Mouse (Mus musculus) 3134 (cell line): ENCODE measurements around the gene H2al2a.
"Not testable (repeated sequence)": the region's sequence is repeated elsewhere in the genome, so short reads cannot be mapped to it uniquely, and the experiment has no call there.

ENCODE experiments used
- DNase-seq: peaks from one replicate; pipeline ENCODE4 v3.0.0-alpha.2; 2011; ENCODE audit warnings: low spot score; ENCODE audit not compliant: insufficient read length; ENCODE audit errors: extremely low read depth

H2al2a gene

DNA sequence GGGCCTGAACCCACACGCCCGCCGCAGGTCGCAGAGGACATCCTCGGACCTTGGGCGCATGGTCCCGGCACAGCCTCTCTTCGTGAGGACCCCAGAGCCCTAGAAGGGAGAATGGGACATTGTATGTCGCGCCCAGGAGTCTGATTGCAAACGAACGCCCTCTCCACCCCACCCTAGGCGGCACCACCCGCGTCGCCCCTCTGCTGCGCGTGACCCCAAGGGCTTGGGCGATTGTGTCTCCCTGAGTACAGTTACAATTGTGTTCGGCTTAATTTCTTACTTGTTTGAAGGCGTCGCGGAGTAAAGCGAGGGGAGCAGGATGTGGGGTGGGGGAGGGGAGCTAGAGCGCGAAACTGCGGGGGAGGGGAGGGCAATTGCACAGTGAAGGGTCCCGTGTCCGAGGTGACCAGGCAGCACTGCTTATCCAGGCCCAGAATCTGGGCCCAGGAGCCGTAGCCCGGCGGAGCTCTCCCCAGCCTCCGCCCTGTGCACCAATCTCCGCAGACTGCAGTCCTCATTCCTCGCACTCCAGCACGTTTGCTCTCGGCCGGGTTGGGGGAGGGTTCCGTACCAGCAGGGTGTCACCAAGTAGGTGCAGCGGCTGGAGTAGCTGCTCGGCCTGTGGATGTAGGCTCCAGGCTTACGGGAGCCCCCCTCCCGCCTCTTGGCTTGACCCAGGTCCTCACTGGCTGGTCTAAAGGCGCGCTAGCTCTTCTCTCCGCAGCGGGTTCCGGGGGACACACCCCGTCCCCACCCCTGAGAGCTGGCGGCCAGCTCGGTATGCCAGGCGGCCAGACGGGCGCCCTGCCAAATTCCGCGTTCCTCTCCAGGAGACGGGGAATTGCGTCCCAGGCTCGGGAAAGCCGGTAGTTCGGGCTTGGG is 31.6 kb upstream of the H2al2a start:
- peak; percentile 96 for DNase-seq

DNA sequence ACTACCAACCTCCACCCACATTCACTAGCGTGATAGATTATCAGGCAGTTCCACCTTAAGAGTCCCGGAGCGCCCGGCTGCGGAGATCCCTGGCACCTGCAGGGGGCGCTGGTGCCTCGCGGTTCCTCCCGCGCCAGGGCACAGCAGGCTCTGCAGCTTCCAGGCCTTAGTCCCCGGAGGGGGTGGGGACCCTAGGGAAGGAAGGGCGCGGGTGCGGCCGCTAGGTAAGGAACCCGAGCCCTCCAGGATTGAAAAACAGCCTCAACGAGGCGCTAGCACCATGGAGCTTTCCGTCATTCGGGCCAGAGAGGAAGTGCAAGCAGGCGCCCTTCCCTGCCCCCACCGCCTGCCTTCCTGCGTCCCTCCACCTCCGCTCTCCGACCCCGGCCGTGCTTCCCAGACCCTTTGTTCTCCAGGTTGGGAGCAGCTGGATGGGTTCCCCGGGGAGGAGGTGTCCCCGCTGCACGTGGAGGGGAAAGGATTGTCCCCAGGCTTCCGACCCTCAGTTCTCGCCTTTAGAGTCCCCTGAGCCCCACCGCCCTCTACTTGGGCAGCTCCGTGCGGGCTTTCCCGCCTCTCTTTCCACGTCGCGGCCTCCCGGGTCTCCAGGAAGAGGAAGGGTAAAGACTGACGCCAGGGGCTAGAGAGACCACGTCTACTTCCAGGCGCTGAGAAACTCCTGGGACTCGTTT is 30.8 kb upstream of the H2al2a start:
- peak; percentile 94 for DNase-seq

DNA sequence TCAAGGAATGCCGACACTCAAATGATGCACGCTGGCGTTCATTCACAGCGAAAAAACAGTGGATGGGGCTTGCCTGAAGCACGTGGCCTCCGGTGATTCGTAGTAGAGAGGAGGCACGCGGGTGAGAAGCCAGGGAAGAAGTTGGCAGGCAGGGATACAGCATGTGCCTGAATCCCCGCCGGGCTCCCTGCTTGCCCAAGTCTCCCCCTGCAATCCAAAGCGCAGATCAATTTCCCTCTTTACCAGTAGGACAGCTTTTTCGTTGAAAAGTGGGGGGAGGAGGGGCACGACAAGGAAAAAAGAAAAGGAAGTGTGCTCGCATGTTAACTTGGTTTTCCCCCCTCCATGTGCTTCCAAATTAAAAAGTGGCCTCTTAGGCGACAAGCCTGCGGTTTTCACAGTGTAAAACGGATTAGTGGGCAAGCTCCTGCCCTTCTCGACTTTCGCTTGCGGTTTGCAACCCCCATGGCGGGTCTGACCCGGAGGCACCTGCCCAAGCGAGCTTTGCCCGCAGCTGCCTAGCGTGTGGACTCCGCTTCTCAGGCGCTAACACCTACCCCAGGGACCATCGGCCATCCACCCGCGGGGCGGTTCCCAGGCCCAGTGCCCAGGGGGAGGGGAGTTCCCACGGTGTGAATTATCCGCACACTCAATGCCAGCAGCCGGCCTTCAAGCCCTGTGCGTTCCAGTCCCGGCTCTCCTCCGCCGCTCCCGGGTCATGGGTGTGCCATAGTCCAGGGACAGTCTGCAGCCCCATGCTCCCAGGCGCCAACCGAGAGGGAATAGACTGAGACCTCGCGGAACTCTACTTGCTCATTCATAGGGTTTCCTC is 29.6 kb upstream of the H2al2a start:
- DNase-seq = no peak

DNA sequence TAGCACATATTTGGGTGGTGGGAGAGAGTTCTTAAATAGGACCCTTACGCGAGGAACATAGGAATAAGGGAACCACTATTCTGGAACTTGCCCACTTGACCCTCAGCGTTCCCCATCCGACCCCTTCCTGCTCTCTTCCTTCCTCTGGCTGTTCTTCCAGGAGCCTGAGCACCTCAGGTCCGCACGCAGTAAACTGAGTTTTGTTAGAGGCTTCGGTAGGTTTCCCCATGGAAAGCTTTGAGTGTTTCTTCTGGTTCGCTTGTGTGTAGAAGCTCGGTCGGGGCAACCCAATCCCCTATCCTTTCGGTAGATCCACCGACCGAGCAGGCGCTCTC is 29.0 kb upstream of the H2al2a start:
- no peak for DNase-seq

DNA sequence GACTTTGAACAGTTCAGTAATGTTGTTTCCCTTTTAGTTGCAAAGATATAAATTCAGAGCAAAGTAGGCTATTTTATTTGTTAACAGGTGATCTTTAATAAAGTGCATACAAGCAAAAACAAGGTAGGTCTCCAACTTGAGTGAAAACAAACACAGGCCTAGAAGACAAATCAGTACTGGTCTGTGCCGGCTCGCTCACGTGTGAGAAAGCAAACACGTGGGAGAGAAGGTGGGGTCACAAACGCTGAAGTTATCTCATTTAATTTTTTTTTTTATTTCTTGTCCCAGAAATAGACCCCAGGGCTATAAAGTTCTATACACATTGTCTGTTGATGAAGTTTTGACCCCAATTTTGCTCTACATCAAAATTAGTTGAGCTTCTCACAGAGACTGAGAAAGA is 28.4 kb upstream of the H2al2a start:
- DNase-seq = no peak

DNA sequence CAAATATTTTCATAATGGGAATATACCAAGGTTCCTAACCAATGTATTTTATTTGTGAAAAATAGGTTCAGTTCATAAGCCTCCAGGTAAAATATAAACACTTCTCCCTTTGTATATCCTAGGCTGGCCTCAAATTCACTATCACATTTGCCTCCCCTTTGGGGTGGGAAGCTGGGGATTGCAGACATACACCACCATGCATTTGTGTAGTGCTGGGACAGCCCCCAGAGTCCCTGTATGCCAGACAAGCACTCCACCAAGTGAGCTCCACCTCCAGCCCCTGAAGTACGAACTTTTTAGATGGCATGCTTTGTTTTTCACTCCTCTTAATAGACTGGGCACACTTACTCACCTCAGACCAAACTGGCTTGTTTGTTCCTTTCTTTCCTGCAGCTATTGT is 26.1 kb upstream of the H2al2a start:
- DNase-seq = no peak

DNA sequence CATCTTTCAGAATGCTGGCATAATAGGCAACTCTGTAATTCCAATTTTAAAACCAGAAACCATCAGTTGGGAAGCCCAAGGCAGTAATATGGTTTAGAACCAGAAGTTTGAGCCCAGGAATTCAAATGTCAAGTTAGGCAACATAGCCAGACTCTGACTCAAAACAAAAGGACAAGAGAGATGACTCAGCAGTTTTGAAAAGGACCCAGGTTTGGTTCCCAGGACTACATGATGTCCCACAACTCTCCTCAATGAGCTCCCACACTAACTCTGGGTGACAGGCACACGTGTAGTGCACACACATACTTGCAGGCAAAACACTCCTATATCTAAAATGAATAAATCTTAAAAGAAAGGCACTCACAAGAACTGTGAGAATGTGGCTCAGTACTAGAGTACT is 22.4 kb upstream of the H2al2a start:
- DNase-seq = no peak

DNA sequence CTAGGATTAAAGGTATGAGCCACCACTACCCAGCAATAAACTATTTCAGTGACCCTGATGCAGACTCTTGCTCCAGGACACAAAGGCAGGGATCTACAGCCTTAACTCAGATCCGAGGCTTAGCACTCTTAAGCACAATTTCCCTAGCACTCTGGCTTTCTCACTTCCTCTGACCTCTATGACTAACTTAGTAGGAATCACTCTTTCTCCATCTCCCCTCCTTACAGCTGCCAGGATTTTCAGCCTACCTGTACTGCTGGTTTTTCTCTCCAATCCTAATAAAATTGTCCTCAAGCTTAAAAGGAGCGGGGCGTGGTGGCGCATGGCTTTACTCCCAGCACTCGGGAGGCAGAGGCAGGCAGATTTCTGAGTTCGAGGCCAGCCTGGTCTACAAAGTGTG is 20.6 kb upstream of the H2al2a start:
- no peak for DNase-seq

DNA sequence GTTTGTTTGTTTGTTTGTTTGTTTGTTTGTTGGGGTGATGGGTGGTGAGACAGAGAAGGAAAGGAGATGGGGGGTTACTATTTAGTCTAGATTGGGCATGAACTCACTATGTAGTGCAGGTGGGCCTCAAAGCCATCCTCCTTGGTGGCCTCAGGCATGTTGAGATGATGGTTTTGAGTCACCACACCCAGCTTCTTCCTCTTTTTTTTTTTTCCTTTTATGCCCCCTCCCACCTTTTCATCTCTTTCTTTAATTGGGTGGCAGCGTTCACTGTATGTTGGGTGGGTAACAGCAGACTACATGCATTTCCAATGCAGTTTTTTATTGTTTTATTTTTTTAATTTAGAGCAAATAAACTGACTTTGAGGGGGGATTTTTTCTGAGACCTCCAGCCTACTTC is 19.9 kb upstream of the H2al2a start:
- no peak for DNase-seq

DNA sequence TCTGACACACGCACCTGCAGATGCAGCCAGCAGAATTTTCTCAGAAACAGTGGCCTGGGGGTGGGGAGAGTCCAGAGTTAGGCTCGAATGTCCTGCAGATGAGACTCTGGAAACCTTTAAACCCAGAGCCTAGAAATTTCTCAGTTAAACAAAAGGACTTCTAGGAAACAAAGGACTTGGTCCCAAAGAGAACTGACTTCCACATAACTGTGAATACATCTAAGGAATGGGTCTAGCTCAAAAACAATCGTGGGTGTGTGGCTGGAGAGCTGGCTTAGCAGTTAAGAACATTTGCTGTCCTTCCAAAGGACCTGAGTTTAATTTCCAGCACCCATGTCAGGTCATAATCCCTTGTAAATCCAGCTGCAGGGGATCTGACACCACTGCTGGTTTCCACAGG is 18.8 kb upstream of the H2al2a start:
- no peak for DNase-seq

DNA sequence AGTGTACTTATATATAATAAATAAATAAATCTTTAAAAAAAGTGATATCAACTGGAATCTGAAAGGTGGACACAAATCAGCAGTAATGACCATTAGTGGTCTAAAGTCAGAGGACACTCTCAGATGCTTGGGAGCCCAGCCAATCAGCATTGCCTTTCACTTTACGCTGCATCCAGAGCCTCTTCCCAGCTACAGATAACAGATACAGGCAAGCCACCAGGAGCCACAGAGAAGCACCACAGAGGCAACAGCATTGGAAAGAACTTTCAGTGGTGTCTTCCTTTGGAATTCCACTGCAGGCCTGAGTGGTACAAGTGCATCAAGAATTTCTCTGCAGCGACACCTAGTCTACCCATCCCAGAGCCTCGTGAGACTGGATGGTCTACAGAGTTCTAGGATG is 16.1 kb upstream of the H2al2a start:
- no peak for DNase-seq

DNA sequence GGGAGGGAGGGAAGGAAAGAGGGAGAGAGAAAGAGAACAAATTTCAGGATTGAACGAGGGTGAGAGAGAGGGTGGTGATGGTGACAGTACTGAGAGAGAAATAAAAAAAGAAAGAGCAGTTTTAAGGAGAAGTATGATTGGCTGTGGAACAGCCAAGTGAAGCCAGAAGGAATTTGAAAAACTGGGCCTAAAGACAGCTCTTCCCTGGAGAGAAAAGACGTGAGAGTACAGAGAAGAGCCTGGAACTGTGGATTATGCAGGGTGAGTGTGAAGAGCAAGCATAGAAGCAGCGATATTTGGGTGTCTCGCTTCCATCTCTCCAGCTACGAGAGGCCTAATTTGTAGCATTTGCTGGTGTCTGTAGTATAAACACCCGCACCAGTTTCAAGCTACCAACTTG is 14.5 kb upstream of the H2al2a start:
- no peak for DNase-seq

DNA sequence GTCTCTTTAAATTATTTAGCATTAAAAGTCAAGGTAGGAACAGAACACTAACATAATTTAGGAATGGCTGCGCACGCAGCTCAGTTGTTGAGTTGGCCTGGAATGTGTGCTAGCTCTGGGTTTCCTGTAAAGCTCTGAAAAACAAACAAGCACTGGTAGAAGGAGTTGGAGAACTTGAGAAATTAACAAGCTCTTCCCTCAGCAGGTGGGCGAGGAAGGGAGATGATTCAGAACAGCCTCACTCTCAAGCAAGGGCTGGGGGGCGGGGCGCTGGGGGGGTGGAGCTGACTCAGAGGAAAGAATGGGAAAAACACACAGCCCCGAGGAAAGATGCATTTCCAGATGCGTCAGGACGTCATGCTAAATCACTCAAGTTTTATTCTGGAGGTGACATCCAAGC is 8.4 kb upstream of the H2al2a start:
- peak; percentile 16 for DNase-seq

DNA sequence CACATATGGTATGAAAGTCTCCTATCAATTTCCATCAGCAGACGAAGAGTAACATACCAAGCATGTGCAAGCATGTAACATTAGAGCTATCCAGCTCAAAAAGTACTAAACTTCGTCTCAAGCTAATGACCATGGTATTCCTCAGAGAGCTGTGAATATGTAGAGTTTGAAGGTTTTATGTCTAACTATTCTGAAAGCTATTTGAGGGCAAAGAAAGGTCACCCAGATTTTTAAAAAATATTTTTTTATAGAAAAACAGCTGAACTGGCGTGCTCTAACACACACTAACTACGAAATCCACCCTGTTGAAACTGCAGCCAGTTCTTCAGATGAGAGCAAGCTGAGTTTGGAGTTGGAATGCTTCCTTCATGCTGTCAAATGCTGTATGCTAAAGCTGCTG is 7.5 kb upstream of the H2al2a start:
- DNase-seq = no peak

DNA sequence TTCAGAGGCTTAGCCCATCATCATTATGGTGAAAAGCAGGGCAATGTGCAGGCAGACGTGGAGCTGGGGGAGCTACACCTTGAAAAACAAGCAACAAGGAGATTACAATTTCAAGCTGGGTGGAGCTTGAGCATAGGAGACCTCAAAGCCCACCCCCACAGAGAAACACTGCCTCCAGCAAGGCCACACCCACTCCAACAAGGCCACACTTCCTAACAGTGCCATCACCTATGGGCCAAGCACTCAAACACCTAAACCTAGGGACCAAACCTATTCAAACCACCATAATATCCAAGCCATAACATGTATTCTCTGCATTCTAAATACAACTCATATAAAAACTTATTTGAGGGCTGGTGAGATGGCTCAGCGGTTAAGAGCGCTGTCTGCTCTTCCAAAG is 5.5 kb upstream of the H2al2a start:
- no peak for DNase-seq

DNA sequence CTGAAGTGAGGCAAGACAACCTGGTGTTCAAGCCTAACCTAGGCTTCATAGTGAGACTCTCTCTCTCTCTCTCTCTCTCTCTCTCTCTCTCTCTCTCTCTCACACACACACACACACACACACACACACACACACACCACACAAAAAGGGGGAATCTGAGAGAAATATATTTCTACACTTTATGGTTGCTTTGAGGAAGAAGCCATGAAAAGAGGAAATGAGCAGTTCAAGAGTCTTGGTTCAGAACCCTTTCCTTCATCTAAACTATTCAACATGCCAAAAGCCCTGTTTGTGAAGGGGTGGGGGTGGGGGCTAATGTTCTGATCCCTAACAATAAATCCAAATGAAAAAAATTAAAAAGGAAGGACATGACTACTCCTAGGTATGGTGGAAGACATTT is 7.2 kb downstream of the H2al2a start:
- DNase-seq = no peak

DNA sequence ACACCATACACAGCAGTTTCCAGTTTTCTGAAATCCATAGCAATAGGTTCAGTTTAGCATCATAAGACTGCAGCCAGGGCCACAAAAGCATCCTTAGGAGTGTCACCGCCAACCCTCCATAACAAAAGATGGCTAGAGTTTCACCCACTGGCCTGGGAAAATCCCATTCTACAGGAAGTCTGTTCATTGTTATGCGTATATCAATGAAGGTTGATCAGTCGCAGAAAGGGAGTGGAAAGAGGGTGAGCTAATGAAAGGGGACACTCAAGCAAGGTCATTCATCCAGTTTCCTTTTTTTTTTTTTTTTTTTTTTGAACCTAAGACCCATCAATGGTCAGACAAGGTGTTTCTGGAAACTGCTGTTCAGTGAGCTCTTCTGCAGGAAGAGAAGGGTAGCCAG is 7.6 kb downstream of the H2al2a start:
- no peak for DNase-seq

DNA sequence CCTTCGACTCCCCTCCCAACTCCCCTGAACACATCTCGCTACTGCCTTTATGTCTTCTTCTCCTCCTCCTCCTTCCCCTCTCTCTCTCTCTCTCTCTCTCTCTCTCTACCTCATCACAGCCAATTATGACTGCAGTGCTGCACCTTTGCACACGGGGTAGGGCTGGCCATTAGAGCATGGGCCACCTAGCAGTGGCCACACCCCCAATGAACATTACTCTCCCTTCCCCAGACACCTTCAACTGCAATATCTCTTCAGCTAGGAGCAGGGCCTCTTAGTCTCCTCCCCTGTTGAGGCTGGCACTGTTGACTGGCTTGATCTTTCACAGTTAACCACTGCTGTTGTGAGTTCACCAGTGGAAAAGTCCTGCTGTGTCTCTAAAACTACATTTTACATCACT is 10.1 kb downstream of the H2al2a start:
- DNase-seq = no peak

DNA sequence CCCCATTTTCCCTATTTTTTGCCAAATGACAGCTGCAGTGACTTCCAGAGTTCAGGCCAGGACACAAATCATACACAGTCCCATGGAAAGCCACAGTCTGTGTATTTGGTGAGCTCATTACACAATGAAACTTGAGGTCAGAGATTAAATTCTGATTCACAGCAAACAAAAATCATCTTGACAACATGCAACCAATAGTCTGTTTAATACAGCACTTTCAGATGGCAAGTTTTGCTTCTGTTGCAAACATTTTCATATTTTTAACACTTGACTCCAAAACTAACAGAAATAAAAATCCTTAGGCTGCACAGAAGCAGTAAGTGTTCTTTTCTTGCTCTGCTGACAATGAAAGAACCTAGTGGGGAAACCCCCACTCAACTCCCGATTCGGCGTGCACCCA is 12.0 kb downstream of the H2al2a start:
- no peak for DNase-seq

DNA sequence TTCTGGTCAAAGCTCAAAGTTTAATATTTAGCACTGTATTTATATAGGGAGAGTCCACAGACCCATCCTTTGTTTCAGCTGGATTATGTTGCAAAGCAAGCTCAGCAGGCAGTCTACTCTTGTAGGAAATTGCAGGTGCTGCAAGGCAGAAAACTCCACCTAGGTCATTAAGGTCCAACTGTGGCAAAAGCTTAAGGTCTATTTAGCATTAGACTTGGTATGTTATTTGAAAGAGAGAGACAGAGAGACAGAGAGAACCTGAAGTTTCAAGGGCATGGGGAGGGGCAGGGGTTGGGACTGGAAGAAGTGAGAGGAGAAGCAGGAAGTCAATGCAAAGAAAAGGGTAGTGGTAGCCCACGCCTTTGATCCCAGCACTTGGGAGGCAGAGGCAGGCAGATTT is 14.0 kb downstream of the H2al2a start:
- DNase-seq = no peak

DNA sequence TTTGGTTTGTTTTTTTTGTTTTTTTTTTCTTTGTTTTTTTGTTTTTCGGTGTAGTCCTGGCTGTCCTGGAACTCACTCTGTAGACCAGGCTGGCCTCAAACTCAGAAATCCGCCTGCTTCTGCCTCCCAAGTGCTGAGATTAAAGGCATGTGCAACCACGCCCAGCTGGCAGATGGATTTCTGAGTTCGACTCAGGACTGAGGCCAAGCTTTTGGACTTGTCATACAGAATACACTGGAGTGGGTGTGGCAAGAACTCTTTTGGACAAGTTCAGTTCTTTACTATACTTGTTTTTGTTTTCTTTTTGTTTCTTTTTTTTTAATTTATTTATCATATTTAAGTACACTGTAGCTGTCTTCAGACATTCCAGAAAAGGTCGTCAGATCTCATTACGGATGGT is 18.1 kb downstream of the H2al2a start:
- DNase-seq = no peak

DNA sequence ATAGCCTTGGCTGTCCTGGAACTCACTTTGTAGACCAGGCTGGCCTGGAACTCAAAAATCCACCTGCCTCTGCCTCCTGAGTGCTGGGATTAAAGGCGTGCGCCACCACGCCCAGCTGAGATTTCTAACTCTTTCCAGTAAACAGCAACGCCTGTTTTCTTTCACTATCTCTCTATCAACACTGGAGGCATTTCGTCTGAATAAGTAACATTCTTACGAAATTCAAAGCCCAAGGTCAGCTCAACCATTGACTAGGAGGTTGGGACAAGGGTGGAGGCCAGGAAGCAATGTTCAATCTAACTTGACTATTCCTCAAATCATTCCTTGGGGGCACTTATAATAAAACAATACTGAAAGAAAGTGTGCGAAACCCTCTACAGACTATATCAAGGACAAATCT is 18.5 kb downstream of the H2al2a start:
- DNase-seq = not testable (repeated sequence)
